Mouse (Mus musculus): ENCODE results near the gene Plekhg3. TPM values are rescaled to one million over a fixed set of nuclear protein-coding genes. Genes with fewer than 3 reads are reported as not detected.

Gene Plekhg3
- polyA plus RNA-seq (2015; fragmentation: Nextera tagmentation; extraction: Ambion mirVana), result 2.4 and 3.4 TPM in 2 replicates

GRCm38 (mm10) chr12:76530580-76531139, at the start of gene Plekhg3:
Plekhg3 (plus strand) TSS chr12:76530891.

Small RNA genes lying within 50 kb of the gene (microRNA-seq; reads per million reads assigned to microRNA genes)
- not detected for gene Mir5135 (ENCODE audit: borderline replicate concordance, insufficient number of aligned reads)

Other genes starting within 250 kb of the Plekhg3 start
- gene Akap5, start 206.0 kb upstream of the Plekhg3 start, polyA plus RNA-seq (2015; fragmentation: Nextera tagmentation; extraction: Ambion mirVana), result 0.70 and 1.7 TPM in 2 replicates
- 11.1 and 11.2 TPM in 2 replicates for gene Zbtb25, start 161.3 kb upstream of the Plekhg3 start, polyA plus RNA-seq (2015; fragmentation: Nextera tagmentation; extraction: Ambion mirVana)
- gene Zbtb1, start 160.6 kb upstream of the Plekhg3 start, polyA plus RNA-seq (2015; fragmentation: Nextera tagmentation; extraction: Ambion mirVana), result 2.8 and 4.6 TPM in 2 replicates
- 13.4 and 16.4 TPM in 2 replicates for gene Hspa2, start 126.7 kb upstream of the Plekhg3 start, polyA plus RNA-seq (2015; fragmentation: Nextera tagmentation; extraction: Ambion mirVana)
- 1.0 and 1.8 TPM in 2 replicates for gene Ppp1r36, start 113.4 kb upstream of the Plekhg3 start, polyA plus RNA-seq (2015; fragmentation: Nextera tagmentation; extraction: Ambion mirVana)
- gene Sptb, start 179.7 kb downstream of the Plekhg3 start, polyA plus RNA-seq (2015; fragmentation: Nextera tagmentation; extraction: Ambion mirVana), result 7.9 and 18.1 TPM in 2 replicates
- 314 and 386 TPM in 2 replicates for gene Churc1, start 234.6 kb downstream of the Plekhg3 start, polyA plus RNA-seq (2015; fragmentation: Nextera tagmentation; extraction: Ambion mirVana)
- gene Fntb, start 234.7 kb downstream of the Plekhg3 start, polyA plus RNA-seq (2015; fragmentation: Nextera tagmentation; extraction: Ambion mirVana), result 16.9 and 19.4 TPM in 2 replicates

Measured in adrenal gland, postnatal 0 days (tissue).